Mouse (Mus musculus): ENCODE measurements around the gene Tmem220. TPM values are rescaled to one million over a fixed set of nuclear protein-coding genes. Genes with fewer than 3 reads are reported as not detected.

The Tmem220 gene
- 1.2 TPM for polyA plus RNA-seq (2017; shearing (Covaris generic))

DNA sequence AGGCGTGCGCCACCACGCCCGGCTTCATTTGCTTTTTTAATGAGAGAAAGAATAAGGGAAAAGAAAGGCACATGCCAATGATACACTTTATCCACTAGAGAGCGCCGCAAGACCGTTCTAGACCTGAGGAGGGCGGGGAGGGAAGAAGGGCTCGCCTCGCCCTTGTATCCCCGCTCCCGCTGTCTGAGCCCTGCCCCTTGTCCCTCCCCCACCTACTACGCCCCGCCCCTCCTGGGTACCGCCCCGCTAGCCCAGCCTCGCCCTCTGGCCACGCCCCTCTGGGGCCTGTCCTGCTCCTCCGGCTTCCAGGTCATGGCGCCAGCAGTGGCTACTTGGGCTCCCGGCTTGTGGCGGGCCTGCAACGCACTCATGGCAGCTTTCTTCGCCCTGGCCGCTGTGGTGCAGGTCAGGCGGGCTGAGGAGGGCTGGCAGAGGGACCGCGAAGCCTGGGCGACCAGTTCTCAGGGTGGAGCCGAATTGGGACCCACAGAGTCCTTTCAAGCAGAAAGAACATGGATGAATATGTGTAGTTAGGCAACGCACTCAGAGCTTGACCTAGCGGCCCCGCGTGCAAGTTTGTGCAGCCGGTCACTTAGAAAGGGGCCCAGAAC, at the start of gene Tmem220:
Tmem220 (plus strand) TSS at position 288 of the 611 bp plus-strand sequence.

GRCm38 (mm10) chr11:67052321-67052952, 27.5 kb downstream of the Tmem220 start, which contains the start of the genes Adprm and Sco1:
Gene Adprm, minus strand, starts transcription at chr11:67052594.
Gene Sco1, plus strand, starts transcription at chr11:67052670.

DNA sequence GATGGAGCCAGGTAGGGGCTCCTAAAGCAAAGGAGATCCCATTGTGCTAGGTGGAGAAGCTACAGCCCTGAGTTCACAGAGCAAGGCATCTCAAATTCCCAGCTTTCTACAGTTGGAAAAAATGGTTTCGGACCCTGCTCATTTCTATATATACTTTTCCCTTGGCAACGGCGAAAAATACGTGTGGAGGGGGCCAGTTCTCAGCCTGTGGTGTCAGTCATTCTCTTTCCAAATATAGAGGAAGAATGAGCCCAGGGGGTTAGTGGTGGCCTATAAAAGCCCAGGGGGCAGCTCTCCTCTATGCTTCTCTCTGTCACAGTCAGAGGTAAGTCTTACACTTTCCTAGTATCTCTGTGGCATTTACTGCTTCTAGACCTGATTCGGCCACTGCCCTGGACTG, 53.0 kb downstream of the Tmem220 start, which contains the start of gene Myh3:
Myh3 (plus strand) TSS at position 301 of the 400 bp plus-strand sequence.

Other genes with a start within 250 kb of the Tmem220 start
- gene Pirt, start 113.2 kb upstream of the Tmem220 start, polyA plus RNA-seq (2017; shearing (Covaris generic)), result not detected
- gene Tmem238l, start 68.5 kb upstream of the Tmem220 start, polyA plus RNA-seq (2017; shearing (Covaris generic)), result not detected
- gene Adprm, start 27.4 kb downstream of the Tmem220 start, polyA plus RNA-seq (2017; shearing (Covaris generic)), result 68.8 TPM
- gene Sco1, start 27.5 kb downstream of the Tmem220 start, polyA plus RNA-seq (2017; shearing (Covaris generic)), result 11.5 TPM
- 0.86 TPM for gene Myh3, start 53.1 kb downstream of the Tmem220 start, polyA plus RNA-seq (2017; shearing (Covaris generic))
- gene Myh2, start 145.9 kb downstream of the Tmem220 start, polyA plus RNA-seq (2017; shearing (Covaris generic)), result not detected
- gene Myh1, start 174.9 kb downstream of the Tmem220 start, polyA plus RNA-seq (2017; shearing (Covaris generic)), result not detected
- gene Myh4, start 212.9 kb downstream of the Tmem220 start, polyA plus RNA-seq (2017; shearing (Covaris generic)), result not detected

All from activated CD4-positive, CD25-positive, alpha-beta regulatory T cell, adult 9 weeks (primary cell).